Mouse (Mus musculus) lung, embryonic 14.5 days (tissue): ENCODE data around the gene Gm5269. TPM values are rescaled to one million over a fixed set of nuclear protein-coding genes. Genes with fewer than 3 reads are reported as not detected.

Source experiments
- ATAC-seq: fragments of 200-750 bp; cut with Nextera tagmentation; 2 replicates; pipeline ENCODE4 v1.8.0; 2017; ENCODE audit warnings: mild to moderate bottlenecking, moderate TSS enrichment, moderate library complexity; ENCODE audit not compliant: insufficient read depth
- DNase-seq: peaks from one replicate; pipeline ENCODE4 v3.0.0-alpha.2; 2015
- H3K27ac ChIP-seq: fragments of 300-500 bp; sonication (generic); 2 replicates; pipeline ENCODE4 v1.5.1; 2014; ENCODE audit warnings: low read depth, mild to moderate bottlenecking, moderate library complexity
- H3K27me3 ChIP-seq: fragments of 300-500 bp; sonication (generic); 2 replicates; pipeline ENCODE4 v1.6.1; 2014; ENCODE audit warnings: low read length, control low read depth; ENCODE audit not compliant: insufficient read depth
- H3K36me3 ChIP-seq: fragments of 300-500 bp; sonication (generic); 2 replicates; pipeline ENCODE4 v1.6.1; 2014; ENCODE audit warnings: control low read depth; ENCODE audit not compliant: insufficient read depth
- H3K4me1 ChIP-seq: fragments of 300-500 bp; sonication (generic); 2 replicates; pipeline ENCODE4 v1.6.1; 2014; ENCODE audit warnings: antibody characterized with exemption, control low read depth; ENCODE audit not compliant: insufficient read depth
- H3K4me2 ChIP-seq: fragments of 300-500 bp; sonication (generic); 2 replicates; pipeline ENCODE4 v1.6.1; 2014; ENCODE audit warnings: mild to moderate bottlenecking
- H3K4me3 ChIP-seq: fragments of 300-500 bp; sonication (generic); 2 replicates; pipeline ENCODE4 v1.5.1; 2014; ENCODE audit warnings: low read depth, low read length
- H3K9ac ChIP-seq: fragments of 300-500 bp; sonication (generic); 2 replicates; pipeline ENCODE4 v1.6.1; 2014
- H3K9me3 ChIP-seq: fragments of 300-500 bp; sonication (generic); 2 replicates; pipeline ENCODE4 v1.6.1; 2016; ENCODE audit warnings: low read depth, low read length, control low read depth
- CTCF ChIP-seq: IDR thresholded peaks from 2 replicates; pipeline ENCODE4 v1.5.1; 2016; ENCODE audit warnings: antibody characterized with exemption, low read depth
- WGBS: fragments of 180-500 bp; shearing (Covaris S2); extraction: QIAGEN DNeasy Blood & Tissue Kit; methylation state at CpG from one replicate; pipeline ENCODE4 v1.1.7; 2014; 5-methylcytosine and 5-hydroxymethylcytosine counted together
- polyA plus RNA-seq: library from polyadenylated mRNA; unstranded; fragments of >200 nt; fragmentation: Nextera tagmentation; extraction: Ambion mirVana; gene quantifications from 2 replicates; pipeline ENCODE4 v1.2.1, GENCODE M21; 2014

Gene Gm5269
- polyA plus RNA-seq, 1 experiment from 2014 or later, result not detected

DNA sequence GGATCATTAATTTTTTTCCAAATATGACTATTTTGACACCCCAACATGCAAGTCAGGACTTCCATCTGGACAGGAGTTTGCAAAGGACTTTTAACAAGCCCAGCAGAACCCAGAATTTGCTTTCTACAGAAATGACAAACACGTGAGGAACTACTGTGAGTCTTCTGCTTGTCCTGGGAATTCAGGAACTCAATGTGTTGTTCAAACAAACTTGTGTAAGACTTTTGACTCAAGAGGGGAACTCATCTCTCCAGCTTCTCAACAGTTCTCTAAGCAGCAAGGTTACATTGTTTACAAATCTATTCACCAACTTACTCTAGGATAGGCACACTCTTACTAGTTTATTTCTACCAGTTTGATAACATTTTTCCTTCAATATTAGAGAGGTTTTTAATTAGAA lies 32.0 kb downstream of the Gm5269 start:
- H3K4me3 ChIP-seq, result no peak overlapping the region
- no peak overlapping the region for H3K9ac ChIP-seq
- H3K36me3 ChIP-seq, result no peaks in the 10 kb centered on the region
- no peaks in the 10 kb centered on the region for H3K27me3 ChIP-seq
- ATAC-seq (no peak), DNase-seq (no peak)
- H3K4me2 ChIP-seq, result no peak overlapping the region
- WGBS, result 54% methylated on average over 1 of the region's 1 CpGs
- H3K4me1 ChIP-seq, result peaks cover 6% of the 10 kb centered on the region
- H3K27ac ChIP-seq, result no peak overlapping the region
- no peaks in the 10 kb centered on the region for H3K9me3 ChIP-seq
- TF ChIP-seq CTCF, result no peak

DNA sequence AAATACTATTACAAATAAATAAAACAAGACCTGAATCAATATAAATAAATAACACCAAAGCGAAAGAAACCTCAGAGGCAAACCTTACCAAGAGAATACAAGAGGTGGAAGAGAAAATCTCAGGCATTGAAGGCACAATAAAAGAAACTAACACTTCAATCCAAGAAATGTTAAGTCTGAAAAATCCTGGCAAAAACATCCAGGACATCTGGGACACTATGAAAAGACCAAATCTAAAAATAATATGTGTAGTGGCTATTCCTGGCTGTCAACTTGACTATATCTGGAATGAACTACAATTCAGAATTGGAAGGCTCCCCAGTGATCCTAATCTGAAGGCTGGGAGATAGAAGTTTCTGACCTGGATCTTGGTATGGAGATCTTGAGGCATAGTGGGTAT lies 44.6 kb downstream of the Gm5269 start:
- no peak for ATAC-seq
- H3K27me3 ChIP-seq, result no peaks in the 10 kb centered on the region
- H3K27ac ChIP-seq, result no peak overlapping the region
- no peak overlapping the region for H3K4me2 ChIP-seq
- 68% methylated on average over 1 of the region's 1 CpGs for WGBS
- no peak for DNase-seq
- no peak overlapping the region for H3K9ac ChIP-seq
- no peak for TF ChIP-seq CTCF
- no peaks in the 10 kb centered on the region for H3K9me3 ChIP-seq
- H3K4me1 ChIP-seq, result no peaks in the 10 kb centered on the region
- H3K4me3 ChIP-seq, result no peak overlapping the region
- H3K36me3 ChIP-seq, result no peaks in the 10 kb centered on the region

Other genes with a start within 250 kb of the Gm5269 start
- 88.4 and 96.9 TPM in 2 replicates for gene Wdr75, start 95.1 kb downstream of the Gm5269 start, polyA plus RNA-seq
- 47.3 and 52.0 TPM in 2 replicates for gene Slc40a1, start 36.2 kb upstream of the Gm5269 start, polyA plus RNA-seq
- 1.9 and 3.2 TPM in 2 replicates for gene Dnah7b, start 176.0 kb upstream of the Gm5269 start, polyA plus RNA-seq